Mouse (Mus musculus) G1E (cell line): ENCODE data around the gene Cenpb. TPM values are rescaled to one million over a fixed set of nuclear protein-coding genes. Genes with fewer than 3 reads are reported as not detected.

Source experiments
- ATAC-seq: 2 replicates; pipeline ENCODE4 v1.8.0; 2016; ENCODE audit warnings: mild to moderate bottlenecking; ENCODE audit not compliant: insufficient number of reproducible peaks, poor library complexity, low FRiP score, severe bottlenecking; ENCODE audit errors: extremely low read depth
- DNase-seq: peaks from one replicate; pipeline ENCODE4 v3.0.0; 2012; ENCODE audit warnings: low spot score
- H3K27me3 ChIP-seq: 2 replicates; pipeline ENCODE4 v1.6.1; 2012; ENCODE audit warnings: mild to moderate bottlenecking, low read length, inconsistent platforms; ENCODE audit not compliant: insufficient read depth
- H3K36me3 ChIP-seq: replicated peaks from 2 replicates; pipeline ENCODE3; 2012; ENCODE audit warnings: mild to moderate bottlenecking, inconsistent platforms
- H3K4me1 ChIP-seq: 2 replicates; pipeline ENCODE4 v1.6.1; 2012; ENCODE audit warnings: low read depth, low read length, inconsistent platforms, mixed read lengths; ENCODE audit not compliant: insufficient read depth
- H3K4me3 ChIP-seq: 2 replicates; pipeline ENCODE4 v1.5.1; 2012; ENCODE audit warnings: low read depth, mild to moderate bottlenecking, inconsistent platforms, low read length, moderate library complexity, mixed read lengths
- H3K9me3 ChIP-seq: replicated peaks from 2 replicates; pipeline ENCODE4 v1.6.1; 2012; ENCODE audit warnings: inconsistent platforms
- CTCF ChIP-seq: IDR thresholded peaks from 2 replicates; pipeline ENCODE4 v1.5.1; 2012; ENCODE audit warnings: low read depth, low read length, inconsistent platforms, mixed read lengths
- GATA1 ChIP-seq: IDR thresholded peaks from 2 replicates; pipeline ENCODE4 v1.6.1; 2012; ENCODE audit warnings: borderline replicate concordance, low read length, inconsistent platforms, mixed read lengths
- GATA2 ChIP-seq: IDR thresholded peaks from 2 replicates; pipeline ENCODE4 v1.6.1; 2012; ENCODE audit warnings: low read depth, low read length, inconsistent platforms, borderline replicate concordance
- POLR2AphosphoS5 ChIP-seq: IDR thresholded peaks from 2 replicates; pipeline ENCODE4 v1.6.1; 2012; ENCODE audit warnings: low read depth, low read length, inconsistent platforms; ENCODE audit not compliant: insufficient replicate concordance
- TAL1 ChIP-seq: conservative IDR thresholded peaks from 2 replicates; pipeline ENCODE4 v1.6.1; 2012; ENCODE audit warnings: low read depth, low read length, inconsistent platforms, mixed read lengths
- polyA plus RNA-seq: library from polyadenylated mRNA; stranded (reverse); fragments of >175 nt; gene quantifications from 2 replicates; pipeline ENCODE4 v1.2.3, GENCODE M21; 2012
- total RNA-seq, 2 experiments: library from RNA; stranded (forward) in 1 of 2; stranded (reverse) in 1 of 2; fragments of 200-1000 nt in 1 of 2; fragments of >200 nt in 1 of 2; fragmentation: Nextera tagmentation in 1 of 2; gene quantifications; 2 replicates each; pipeline ENCODE4 v1.2.3; 2014 to 2017

Gene Cenpb
- total and polyA plus RNA-seq, 3 experiments: 5.6 to 29.5 (median 7.4) TPM

GRCm38 (mm10) chr2:131148353-131149253, 31.3 kb downstream of the Cenpb start:
- Histone ChIP-seq H3K4me1 (peaks cover 18% of the 10 kb centered on the region), H3K9me3 (peaks cover 5% of the 10 kb centered on the region; the same call in 1 of the 2 replicates), H3K27me3 (no peaks in the 10 kb centered on the region), H3K4me3 (no peak overlapping the region), H3K36me3 (peaks cover 96% of the 10 kb centered on the region)
- ATAC-seq: no peak
- TF ChIP-seq GATA1 (no peak), CTCF (no peak), TAL1 (no peak), GATA2 (no peak), POLR2AphosphoS5 (no peak)
- DNase-seq: no peak

GRCm38 (mm10) chr2:131147043-131147365, 32.9 kb downstream of the Cenpb start:
- H3K4me1 ChIP-seq: peaks cover 23% of the 10 kb centered on the region
- no peaks in the 10 kb centered on the region for H3K27me3 ChIP-seq
- TF ChIP-seq CTCF (no peak), GATA2 (no peak), POLR2AphosphoS5 (no peak), GATA1 (no peak), TAL1 (no peak)
- peaks cover 91% of the 10 kb centered on the region for H3K36me3 ChIP-seq
- DNase-seq: no peak
- no peak overlapping the region for H3K4me3 ChIP-seq
- ATAC-seq: no peak
- H3K9me3 ChIP-seq: peaks cover 5% of the 10 kb centered on the region; the same call in 1 of the 2 replicates

- Histone ChIP-seq H3K9me3 (peaks cover 5% of the 10 kb centered on the region; the same call in 1 of the 2 replicates), H3K4me1 (peaks cover 25% of the 10 kb centered on the region), H3K4me3 (no peak overlapping the region), H3K36me3 (peaks cover 90% of the 10 kb centered on the region), H3K27me3 (no peaks in the 10 kb centered on the region)
- DNase-seq: no peak
- TF ChIP-seq GATA1 (no peak), CTCF (no peak), POLR2AphosphoS5 (no peak), TAL1 (no peak), GATA2 (no peak)
- ATAC-seq: no peak
These were observed 33.4 kb downstream of the Cenpb start for GRCm38 (mm10) chr2:131146193-131147042.

GRCm38 (mm10) chr2:131145536-131145935, 34.3 kb downstream of the Cenpb start:
- Histone ChIP-seq H3K36me3 (peaks cover 86% of the 10 kb centered on the region), H3K9me3 (peaks cover 5% of the 10 kb centered on the region; the same call in 1 of the 2 replicates), H3K4me3 (no peak overlapping the region), H3K27me3 (no peaks in the 10 kb centered on the region), H3K4me1 (peaks cover 33% of the 10 kb centered on the region)
- DNase-seq (no peak), ATAC-seq (no peak)
- TF ChIP-seq POLR2AphosphoS5: no peak
- no peak for TF ChIP-seq GATA1
- no peak for TF ChIP-seq TAL1
- no peak for TF ChIP-seq GATA2
- no peak for TF ChIP-seq CTCF

- H3K4me1 ChIP-seq: peaks cover 34% of the 10 kb centered on the region
These were observed 34.7 kb downstream of the Cenpb start for GRCm38 (mm10) chr2:131145121-131145520.

More at GRCm38 (mm10) chr2:131145121-131145520, 34.7 kb downstream of the Cenpb start:
- peaks cover 5% of the 10 kb centered on the region; the same call in 1 of the 2 replicates for H3K9me3 ChIP-seq
- TF ChIP-seq TAL1: no peak
- TF ChIP-seq GATA2: no peak
- TF ChIP-seq CTCF: no peak
- TF ChIP-seq POLR2AphosphoS5: no peak
- no peak overlapping the region for H3K4me3 ChIP-seq
- H3K27me3 ChIP-seq: no peaks in the 10 kb centered on the region
- H3K36me3 ChIP-seq: peaks cover 83% of the 10 kb centered on the region
- ATAC-seq (no peak), DNase-seq (no peak)
